Mouse (Mus musculus) cerebellum, adult 18-20 months (tissue): ENCODE measurements around the gene Tmem204.

ENCODE experiments used
- DNase-seq, 2 experiments: peaks; one replicate each; pipeline ENCODE4 v3.0.0; 2021

The Tmem204 gene

DNA sequence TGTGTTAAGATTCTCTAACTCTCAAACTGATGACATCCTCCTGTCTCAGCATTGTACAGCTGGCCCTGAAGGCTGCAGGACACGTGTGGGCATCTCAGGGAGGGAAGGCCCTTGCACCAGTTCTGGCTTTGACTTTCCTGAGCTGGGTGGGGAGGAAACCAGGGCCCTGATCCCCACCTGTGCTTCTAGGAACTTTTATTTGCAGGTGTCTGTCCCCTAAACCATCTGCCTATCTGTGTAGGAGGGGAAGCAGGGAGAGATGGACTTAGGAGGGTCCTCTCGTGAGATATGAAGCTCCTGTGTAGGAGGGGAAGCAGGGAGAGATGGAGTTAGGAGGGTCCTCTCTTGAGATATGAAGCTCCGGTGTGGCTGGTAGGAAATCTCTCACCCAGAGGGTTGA is 504 bp downstream of the Tmem204 start:
- DNase-seq = no peak

DNA sequence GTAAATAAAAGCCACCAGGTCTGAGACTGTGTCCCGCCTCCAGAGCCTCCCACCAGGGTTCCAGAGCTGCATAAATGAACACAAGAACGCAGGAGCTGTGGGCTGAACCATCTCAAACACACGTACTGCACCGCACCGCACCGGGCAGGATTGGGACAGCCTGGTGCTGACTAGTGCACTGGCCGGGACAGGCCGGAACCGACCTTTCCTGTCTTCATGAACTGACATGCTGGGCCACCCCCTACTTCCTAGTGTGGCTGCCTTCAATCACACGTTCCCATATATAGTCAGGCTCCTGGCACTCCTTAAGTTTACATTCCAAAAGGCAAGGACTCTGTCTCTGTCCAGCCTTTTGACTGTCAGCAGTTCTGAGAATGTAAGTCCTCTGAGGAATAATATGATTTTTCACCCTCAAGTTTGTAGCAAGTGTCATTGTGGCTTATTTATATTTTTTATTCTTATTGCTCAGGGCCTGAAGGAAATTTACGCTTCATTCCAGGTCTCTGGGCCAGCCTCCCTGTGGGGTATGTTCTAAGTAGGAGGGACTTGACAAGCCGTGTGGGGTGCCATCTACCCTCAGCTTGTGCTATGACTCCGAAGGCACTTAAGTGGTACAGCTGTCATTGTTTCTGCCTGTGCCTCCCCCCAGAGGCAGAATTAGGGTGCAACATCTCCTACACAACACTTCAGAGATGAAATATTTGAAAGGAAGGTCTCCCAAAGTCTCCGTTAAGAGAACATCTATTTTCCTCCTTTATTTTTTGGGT is 1.1 kb downstream of the Tmem204 start:
- no peak for DNase-seq

DNA sequence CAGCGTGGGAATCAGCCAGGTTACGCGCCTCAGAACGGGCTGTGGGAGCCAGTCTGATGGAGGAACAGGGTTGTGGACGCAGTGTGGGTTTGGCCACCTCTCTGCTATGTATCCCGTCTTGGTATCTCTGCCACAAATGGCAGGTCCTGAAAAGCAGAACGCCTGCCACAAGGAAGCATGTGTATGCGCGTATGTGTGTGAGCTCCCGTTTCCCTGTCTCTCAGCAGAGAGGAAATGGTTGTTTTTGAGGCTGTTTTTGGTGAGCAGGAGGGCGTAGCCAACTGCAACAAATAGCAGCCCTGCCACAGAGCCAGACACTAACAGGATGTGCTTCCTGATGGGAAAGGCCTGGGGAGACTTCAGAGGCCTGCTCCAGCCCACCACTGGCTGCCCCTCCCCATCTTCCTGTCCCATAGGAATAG is 2.4 kb downstream of the Tmem204 start:
- no peak for DNase-seq

DNA sequence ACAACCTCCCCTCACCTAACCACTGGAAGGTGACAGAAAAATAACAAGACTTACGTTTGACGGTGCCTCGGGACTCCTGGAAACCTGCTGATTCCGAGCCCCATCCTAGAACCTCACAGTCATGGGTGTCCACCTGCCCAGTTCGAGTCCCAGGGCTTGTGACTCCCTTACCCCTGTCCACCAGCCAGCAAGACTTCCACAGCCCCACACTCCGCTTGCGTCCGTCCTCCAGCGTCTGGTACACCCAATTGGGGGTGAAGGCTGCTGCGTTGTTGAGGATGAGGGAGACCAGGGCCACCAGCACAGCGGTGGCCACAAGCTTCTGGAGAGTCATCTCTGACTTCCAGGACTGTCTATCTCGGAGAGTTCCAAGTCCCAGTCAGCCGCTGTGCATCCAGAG is 3.2 kb downstream of the Tmem204 start:
- no peak for DNase-seq

DNA sequence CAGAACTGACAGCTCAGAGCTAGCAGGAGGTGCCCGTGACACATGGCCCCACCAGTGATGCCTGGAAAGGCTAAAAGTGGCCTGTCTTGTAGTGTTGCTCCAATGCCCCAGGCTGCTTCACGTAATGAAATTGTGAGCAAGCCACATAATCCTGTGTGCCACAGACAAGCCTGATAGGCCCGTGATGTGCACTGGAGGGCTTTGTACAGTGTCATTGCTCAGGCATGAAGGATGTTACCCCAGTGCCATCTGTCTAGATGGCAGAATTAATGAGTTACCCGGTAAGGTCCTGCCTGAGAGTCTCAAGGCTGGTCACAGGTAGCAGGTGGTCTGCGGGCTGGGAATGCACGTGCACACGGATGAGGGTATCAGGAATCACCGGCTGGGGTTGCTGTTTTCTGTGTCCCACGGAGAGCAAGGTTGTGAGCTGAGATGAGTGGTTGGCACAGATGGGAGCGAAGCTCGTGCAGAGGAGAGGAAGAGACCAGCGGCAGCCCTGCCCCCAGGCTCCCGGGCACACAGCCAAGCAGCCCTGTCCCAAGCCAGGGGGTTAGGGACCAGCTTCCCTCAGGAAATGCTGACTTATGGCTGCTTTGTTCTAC is 5.5 kb downstream of the Tmem204 start:
- peak; percentile 56 to 68 for DNase-seq

DNA sequence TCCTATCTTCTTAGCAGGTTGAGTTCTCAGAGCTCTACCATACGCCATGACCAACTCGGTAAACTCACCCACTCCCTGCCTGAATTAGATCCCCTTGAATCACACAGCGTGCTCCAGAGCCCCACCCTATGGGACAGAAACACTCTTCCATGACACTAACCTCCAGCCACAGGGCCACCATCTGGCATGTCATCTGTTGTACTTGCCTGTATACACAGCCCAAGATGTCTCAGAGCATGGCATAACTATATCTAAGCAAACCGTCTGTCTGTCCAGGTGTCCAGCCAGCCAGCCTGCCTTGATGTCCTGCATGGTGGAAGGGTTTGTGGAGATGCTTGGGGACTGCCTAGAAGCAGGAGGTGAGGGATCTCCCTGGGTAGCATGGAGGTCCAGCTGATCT is 6.5 kb downstream of the Tmem204 start:
- peak; percentile 58 to 65 for DNase-seq

DNA sequence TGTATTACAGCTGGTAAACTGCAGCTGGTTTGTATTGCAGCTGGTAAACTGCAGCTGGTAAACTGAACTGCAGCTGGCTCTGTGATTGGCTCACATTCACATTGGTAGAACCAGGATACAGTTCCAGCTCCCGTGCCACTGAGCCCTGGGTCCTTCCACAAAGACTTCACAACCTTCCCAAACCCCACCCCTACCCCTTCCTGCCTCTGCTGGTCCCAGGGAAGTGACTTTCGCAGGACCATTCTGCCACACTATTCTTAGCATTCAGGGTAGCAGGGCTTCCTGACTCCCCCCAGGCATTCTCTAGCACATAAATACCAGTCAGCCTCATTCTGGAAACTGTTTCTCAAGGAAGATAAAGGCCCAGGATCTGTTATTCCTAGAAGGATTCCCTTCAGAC is 14.7 kb downstream of the Tmem204 start:
- no peak for DNase-seq

DNA sequence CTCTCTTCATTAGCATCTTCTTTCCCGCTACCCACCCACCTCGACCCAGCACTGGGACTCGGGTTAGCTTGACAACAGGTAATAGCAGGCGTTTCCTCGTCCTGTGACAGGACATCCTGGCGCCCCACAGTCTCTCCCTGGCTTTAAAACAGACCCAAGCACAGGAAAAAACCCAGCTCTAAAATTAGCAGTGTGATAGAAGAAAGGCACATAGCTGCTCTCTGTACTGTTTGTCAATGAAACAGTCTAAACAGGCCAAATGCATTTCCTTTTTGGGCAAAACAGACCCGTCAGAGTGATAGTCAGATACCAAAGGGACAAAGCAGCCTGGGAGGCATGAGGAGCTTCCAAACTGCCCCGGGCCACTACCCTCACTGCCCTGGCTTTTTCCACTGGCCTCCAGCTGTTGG is 15.9 kb downstream of the Tmem204 start:
- DNase-seq = no peak

DNA sequence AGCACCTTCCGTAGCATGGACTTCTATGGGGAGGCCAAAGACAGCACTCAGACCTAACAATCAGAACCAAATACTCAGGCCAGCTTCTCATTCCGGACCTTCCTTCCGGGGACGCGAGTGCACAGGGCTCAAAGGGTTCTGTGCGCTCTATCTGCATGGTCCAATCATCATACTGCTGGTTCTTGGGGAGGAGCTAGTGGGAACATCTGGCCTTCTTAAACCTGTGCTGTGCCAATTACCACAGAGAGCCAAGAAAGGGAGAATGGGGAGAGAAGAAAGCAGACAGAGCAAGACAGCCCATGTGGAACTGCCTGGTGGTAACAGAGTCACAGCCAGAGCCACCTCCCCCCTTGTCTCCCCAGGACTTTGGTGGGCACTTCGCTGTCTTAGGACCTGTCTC is 16.8 kb downstream of the Tmem204 start:
- no peak for DNase-seq

DNA sequence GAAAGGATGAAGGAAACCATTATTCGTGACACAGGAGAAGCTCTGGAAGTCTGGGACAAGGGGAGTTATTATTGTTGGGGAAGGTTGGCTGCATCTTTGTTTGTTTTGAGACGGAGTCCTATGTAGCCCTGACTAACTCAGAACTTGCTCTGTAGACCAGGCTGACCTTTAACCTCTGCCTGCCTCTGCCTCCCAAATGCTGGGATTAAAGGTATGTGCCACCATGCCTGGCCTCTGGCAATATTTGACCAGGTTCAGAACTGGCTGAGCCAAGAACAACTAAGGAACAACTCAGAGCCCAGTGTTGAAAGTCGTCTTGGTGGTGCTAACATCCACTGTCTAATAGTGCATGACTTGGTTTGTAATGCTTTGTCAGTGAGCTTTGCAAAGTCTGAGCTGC is 18.2 kb downstream of the Tmem204 start:
- no peak for DNase-seq

DNA sequence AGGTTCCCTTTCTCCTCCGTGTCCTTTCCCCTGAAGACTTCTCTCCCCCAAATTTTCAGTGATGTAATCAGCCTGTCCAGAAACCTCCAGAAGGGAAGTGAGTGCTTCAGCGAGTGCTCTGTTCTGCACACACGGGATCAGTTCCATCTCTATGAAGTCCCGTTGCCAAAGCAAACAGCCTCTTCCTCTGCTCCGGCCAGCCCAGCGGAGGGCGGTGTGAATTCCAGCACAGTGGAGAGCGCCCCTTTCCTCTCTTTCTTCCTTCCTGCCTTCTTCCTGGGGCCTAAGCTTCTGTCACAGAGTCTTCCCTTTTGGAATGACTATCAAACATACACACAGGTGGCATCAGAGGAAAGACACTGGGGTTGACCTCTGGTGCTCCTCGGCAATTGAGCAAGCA is 19.0 kb downstream of the Tmem204 start:
- no peak for DNase-seq

DNA sequence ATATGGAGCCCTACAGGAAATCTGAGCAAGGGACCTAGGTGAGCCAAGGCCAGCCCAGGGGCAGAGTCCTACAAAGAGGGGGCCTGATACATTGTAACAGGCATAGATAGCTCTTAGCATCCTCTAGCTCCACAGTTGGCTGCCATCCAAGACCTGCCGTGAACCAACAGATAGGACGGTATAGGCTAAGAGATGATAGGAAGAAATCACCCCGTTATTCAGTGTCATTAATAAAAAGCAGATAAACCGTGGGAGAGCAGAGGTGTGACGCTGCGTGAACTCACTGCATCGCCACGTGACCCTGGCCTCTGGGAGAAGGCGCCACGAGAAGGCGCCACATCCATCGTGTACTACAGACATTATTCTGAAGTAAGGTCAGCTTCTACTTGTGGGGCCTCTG is 19.5 kb downstream of the Tmem204 start:
- peak in 1 of 2 experiments; percentile 10 for DNase-seq

DNA sequence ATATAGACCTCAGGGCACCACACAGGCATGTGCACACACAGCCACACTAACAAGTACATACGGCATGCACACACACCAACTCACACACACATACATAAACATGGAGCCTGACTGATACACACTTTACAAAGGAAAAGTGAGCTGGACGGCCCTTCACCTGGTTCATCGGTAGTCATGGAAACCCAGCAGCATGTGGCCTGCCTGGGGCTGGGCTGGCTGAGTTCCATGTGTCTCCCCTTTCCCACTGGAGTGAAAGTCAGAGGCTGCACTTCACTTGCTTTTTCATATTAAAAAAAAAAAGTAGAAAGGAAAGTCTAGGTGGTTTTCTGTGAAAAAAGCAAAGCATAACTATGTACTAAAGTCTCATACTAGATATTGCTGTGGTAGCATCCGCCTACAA is 20.1 kb downstream of the Tmem204 start:
- DNase-seq = no peak

DNA sequence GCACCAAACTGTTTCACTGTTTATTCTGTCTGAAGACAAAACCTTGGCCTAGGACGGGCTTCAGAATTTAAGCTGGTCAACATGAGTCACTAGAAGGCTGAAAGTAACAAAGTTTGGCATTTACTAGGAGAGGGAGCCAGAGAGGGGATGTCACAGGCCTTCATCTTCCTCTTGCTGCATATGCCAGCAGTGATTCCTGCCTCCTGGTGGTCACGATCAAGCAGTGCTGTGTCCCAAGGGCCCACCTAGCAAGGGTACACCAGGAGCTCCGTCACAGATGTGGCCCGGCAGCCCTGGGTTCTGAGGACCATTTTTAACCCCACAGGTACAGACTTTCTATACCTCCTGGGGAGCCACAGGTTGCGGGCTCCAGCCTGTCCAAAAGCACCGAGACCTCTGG is 26.4 kb downstream of the Tmem204 start:
- no peak for DNase-seq

DNA sequence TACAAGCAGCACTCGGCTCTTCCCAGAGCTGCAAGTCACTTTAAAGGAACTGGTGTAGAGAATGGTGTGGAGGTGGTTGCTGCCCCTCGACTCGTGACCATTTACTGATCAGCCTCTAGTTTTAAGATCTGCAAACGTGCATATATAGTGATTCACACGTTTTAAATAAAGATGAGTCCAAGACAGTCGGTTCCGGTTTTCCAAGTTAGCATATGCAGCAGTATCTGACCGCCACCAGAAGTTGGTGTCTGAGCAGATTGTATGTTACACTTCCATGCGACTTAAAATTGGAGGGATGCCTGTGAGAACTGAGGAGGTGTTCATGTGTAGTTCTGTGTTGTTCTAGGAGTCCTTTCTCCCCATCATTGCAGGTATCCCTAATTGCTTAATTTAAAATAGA is 30.1 kb downstream of the Tmem204 start:
- no peak for DNase-seq

DNA sequence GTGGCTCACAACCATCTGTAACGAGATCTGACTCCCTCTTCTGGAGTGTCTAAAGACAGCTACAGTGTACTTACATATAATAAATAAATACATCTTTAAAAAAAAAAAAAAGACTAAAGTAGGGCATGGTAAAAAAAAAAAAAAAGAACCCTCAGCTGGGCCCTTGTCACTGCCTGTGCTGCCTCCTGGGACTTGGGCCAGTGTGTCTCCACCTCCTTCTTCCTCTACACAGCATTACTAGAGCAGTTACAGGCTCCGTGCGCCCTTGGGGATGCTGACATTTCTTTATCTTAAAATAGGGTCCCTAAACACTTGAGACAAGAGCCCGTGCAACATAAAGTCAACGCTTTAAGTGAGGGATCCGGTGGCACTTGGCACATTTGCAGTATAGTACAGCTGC is 36.2 kb downstream of the Tmem204 start:
- DNase-seq = no peak

DNA sequence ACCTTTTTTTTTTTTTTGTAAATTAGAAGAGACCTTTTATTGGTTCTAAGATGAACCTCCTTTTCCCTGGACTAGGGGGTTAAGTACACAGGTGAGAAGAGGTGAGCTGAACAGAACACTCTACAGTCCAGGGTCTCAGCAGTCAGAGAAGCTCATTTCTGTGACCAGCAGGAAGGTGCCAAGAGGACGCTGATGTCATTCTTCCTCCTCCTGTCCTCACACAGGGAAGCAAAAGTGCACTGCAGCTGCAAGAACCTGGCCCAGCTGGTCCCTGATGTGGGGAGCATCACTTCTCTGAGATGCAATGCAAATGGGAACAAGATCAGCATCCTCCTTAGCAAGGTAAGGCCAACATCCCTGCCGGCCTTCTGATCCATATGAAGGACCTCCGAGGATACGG is 38.1 kb downstream of the Tmem204 start:
- no peak for DNase-seq

DNA sequence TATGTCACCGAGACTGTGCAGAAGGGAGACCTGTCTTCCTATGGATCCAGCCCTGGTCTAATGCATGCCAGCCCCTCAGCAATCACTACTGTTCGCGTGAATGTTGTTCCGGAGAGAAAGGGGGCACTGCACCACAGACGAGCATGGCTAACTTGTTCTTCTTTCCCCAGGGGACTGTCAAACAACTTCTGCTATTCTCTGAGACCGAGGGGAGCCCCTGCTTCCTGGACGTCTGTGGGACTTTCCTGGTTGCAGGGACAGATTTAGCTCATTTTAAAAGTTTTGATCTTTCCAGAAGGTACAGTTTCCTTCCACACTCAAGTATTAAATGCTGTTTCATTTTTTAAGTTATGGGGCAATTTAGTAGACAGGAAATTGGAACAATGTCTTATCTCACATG is 38.5 kb downstream of the Tmem204 start:
- no peak for DNase-seq

DNA sequence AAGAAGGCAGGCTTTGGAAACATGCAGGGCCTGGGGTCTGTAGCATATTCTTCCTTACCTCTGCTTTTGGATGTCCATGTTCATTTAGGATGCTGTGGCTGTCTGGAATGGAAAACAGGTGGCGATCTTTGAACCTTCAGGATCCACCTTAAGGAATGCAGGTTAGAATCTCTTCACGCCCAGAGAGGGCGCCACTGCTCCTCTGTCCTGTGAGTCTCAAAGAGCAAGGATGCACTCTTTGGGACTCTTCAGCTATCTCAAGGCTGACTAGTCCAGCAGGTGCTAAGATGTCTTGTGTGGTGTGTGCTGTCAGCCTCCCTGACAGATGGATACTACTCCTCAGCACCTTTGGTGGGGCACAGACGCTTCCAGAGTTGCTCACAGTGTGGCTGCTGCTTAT is 47.2 kb downstream of the Tmem204 start:
- DNase-seq = peak; percentile 11 to 30

DNA sequence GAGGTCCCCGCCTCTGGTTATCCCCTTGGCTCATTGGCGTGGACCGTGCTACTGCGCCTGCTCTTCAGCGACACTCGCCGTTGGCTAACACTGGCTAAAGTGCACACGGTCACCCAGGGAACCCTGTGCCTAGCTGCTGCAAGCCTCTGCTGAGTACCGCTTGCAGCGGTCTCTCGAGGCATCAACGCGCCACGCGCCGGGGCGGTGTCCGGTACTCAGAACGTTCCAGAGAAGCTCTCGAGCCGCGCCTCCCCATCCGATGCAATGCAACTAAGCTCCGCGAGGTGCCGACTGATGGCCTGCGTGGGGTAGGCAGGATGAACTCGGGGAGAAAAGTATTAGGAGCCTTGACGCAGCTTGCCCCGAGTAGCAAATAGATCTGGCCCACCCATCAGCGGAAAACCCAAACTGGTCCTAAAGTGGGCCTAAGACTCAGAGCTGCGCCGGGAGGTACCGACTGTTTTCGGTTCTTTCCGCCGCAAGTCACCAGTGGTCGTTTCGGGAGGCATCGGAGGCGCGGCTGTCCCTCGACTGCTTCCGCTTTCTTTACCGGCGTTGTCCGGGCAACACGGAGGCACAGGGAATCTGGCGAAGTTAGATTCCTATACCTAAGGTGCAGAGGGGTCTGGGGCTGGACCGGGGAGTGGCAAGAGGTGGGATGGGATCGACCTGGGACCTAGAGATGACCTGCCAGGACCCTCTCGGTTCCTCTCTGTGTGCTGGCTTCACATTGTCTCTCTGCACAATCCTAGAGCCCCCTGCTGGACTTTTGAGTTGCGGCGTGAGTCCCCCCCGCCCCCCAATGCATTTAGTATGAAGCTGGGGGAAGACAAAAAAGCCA is 66.9 kb downstream of the Tmem204 start:
- DNase-seq = peak in 1 of 2 experiments; percentile 78

DNA sequence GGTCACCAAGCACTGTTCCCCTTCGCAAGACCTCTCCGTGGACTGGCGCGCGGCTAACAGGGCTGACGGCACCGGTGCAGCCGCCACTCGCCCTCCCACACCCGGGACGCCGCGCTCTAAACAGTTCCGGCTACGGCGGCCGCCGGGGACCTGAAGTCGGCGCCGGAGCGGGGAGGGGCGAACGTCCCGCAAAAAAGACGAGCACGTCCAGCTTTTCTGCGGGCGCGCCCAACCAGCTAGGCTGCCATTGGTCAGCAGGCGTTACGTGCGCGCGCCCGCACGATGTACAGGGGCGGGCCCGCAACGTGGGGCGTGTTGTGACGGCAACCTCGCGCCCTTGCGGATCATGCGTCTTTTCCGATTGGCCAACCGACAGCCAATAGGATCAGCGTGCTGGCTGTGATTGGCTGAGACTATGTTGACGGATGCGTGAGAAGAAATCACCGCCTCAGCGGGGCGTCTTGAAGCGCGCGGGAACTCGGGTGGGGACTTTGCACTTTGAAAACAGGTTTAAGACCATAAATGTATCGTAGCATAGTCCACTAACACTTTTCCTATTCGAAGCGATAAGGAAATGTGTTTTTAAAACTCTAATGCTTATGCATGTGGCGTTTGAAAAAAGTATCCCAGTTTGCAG is 67.6 kb downstream of the Tmem204 start, which contains the start of the genes Cramp1l and Ift140:
TSS of gene Cramp1l (minus strand) at position 134 of the 637 bp plus-strand sequence.
TSS of gene Ift140 (plus strand) at position 431 of the 637 bp plus-strand sequence.
- DNase-seq = peak; percentile 99

DNA sequence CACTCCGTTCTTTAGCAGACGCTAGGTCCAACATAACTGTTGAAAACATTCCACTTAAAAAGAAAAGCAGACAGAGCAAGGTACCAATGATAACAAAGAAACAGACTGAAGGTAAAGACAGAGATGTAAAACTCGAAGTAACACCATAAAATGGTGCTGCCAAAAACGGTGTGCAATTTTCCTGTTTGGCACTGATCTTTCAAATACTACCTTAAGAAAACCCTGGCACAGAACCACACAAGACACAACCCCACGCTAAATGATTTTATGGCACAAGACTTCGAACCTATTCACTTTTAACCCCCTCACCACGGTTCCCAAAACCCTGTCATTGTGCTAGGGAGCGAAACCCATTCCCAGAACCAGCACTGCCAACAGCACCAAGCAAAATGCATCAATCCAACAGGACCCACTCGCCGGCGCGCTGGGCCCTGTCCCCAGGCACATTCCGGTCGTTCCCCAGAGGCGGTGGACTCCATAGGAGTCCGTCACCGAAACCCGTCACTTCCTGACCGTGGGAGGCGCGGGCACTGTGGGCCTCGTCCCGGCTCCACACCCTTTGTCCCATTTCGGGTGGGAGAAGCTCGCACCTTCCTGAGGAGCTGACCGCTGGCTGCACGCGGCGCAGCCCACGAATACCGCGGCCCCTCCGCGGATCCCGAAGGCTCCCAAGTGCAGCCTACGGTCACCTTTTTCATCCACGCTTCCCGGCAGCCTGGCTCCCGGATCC is 68.4 kb downstream of the Tmem204 start:
- peak in 1 of 2 experiments; percentile 29 for DNase-seq
